In genomic region chr4:135140647-135141515, GRCm38 (mm10) we compare ENCODE assay signal across 12 mouse cellular contexts. TPM values are rescaled to one million over a fixed set of nuclear protein-coding genes. Genes with fewer than 3 reads are reported as not detected.
DNase-seq lines count a peak whose midpoint lies in the region; ATAC-seq lines count a peak whose summit lies in the region.
"Had no signal": no experiment of that assay in that cellular context is flagged by ENCODE, and none has a peak within 500 bp of the region (broad histone marks: within the 10 kb centered on the region; RNA-seq: fewer than 3 reads in every experiment).

No protein-coding gene starts in this region.

- no peak for DNase-seq in heart, postnatal 10 days
- DNase-seq in lung, postnatal 25 days (ENCODE audit: low spot score): no peak
- DNase-seq in embryonic facial prominence, embryonic 14.5 days (ENCODE audit: low spot score): no peak
- no peak for DNase-seq in MN1 (ENCODE audit: low spot score)
- DNase-seq in frontal cortex, postnatal 14 days (ENCODE audit: low spot score in 2 of 2): no peak
- DNase-seq: B cell, adult 2 months; cerebellum, adult 2 months; spleen, adult 18-20 months had no signal

- H3K9ac ChIP-seq in heart, embryonic 11.5 days (ENCODE audit: low read depth, low read length): no peak overlapping the region
- no peak overlapping the region for H3K9ac ChIP-seq in lung, embryonic 16.5 days (ENCODE audit: low read length)
- H3K9ac ChIP-seq in embryonic facial prominence, embryonic 14.5 days (ENCODE audit: low read depth, low read length): no peak overlapping the region

- no peaks in the 10 kb centered on the region for H3K9me3 ChIP-seq in heart, embryonic 11.5 days (replicated peaks; ENCODE audit: control insufficient read depth, low read length)
- no peaks in the 10 kb centered on the region for H3K9me3 ChIP-seq in lung, embryonic 16.5 days (ENCODE audit: control insufficient read depth, low read length)
- H3K9me3 ChIP-seq in embryonic facial prominence, embryonic 14.5 days (ENCODE audit: control insufficient read depth, low read length): no peaks in the 10 kb centered on the region

- intact Hi-C loops in heart, postnatal 10 days (cut with DNase I): no loop called here

- H3K4me1 ChIP-seq in heart, embryonic 11.5 days (ENCODE audit: control insufficient read depth, insufficient read depth, low read length): no peaks in the 10 kb centered on the region
- H3K4me1 ChIP-seq in lung, embryonic 16.5 days (replicated peaks; ENCODE audit: control insufficient read depth, insufficient read depth, low read length): no peaks in the 10 kb centered on the region; the same call in 1 of the 2 replicates
- H3K4me1 ChIP-seq in embryonic facial prominence, embryonic 14.5 days (ENCODE audit: control insufficient read depth, insufficient read depth, low read length): peaks cover 8% of the 10 kb centered on the region

- under 1% methylated on average over 25 of the region's 25 CpGs for WGBS in heart, embryonic 11.5 days (ENCODE audit: insufficient replicate concordance)
- WGBS in lung, embryonic 16.5 days: 1% methylated on average over 25 of the region's 25 CpGs
- WGBS in embryonic facial prominence, embryonic 14.5 days: 2% methylated on average over 15 of the region's 25 CpGs

- no peaks in the 10 kb centered on the region for H3K36me3 ChIP-seq in heart, embryonic 11.5 days (ENCODE audit: control insufficient read depth, insufficient read depth, low read length)
- no peaks in the 10 kb centered on the region for H3K36me3 ChIP-seq in lung, embryonic 16.5 days (ENCODE audit: control insufficient read depth, insufficient read depth, low read length)
- H3K36me3 ChIP-seq in embryonic facial prominence, embryonic 14.5 days (ENCODE audit: control insufficient read depth, insufficient read depth, low read length): no peaks in the 10 kb centered on the region

- peaks cover 97% of the 10 kb centered on the region for H3K27me3 ChIP-seq in heart, embryonic 11.5 days (ENCODE audit: control insufficient read depth, insufficient read depth, low read length)
- peaks cover 61% of the 10 kb centered on the region for H3K27me3 ChIP-seq in lung, embryonic 16.5 days (ENCODE audit: control insufficient read depth, insufficient read depth, low read depth, low read length)
- peaks cover 64% of the 10 kb centered on the region for H3K27me3 ChIP-seq in embryonic facial prominence, embryonic 14.5 days (replicated peaks; ENCODE audit: control insufficient read depth, insufficient read depth, low read length)

- H3K27ac ChIP-seq in heart, embryonic 11.5 days (ENCODE audit: low read depth, low read length): no peak overlapping the region
- H3K27ac ChIP-seq in lung, embryonic 16.5 days (ENCODE audit: low read length): no peak overlapping the region
- no peak overlapping the region for H3K27ac ChIP-seq in embryonic facial prominence, embryonic 14.5 days (replicated peaks; ENCODE audit: low read depth, low read length)

- ATAC-seq in heart, embryonic 11.5 days (replicated peaks; ENCODE audit: insufficient number of reproducible peaks, low FRiP score, low TSS enrichment): no peak
- no peak for ATAC-seq in lung, embryonic 16.5 days (ENCODE audit: low read depth)
- no peak for ATAC-seq in embryonic facial prominence, embryonic 14.5 days (ENCODE audit: low read depth)
- peak; percentile 49; the same call in 1 of the 2 replicates for ATAC-seq in megakaryocyte progenitor cell, adult 5-6 weeks (replicated peaks; ENCODE audit: poor library complexity)
- ATAC-seq: Patski had no signal

- H3K4me2 ChIP-seq in heart, embryonic 11.5 days: 0 out of 2 replicates have a peak overlapping the region, but pooled peaks have one; percentile 1
- H3K4me2 ChIP-seq in lung, embryonic 16.5 days (ENCODE audit: low read depth, low read length): 0 out of 2 replicates have a peak overlapping the region, but pooled peaks have one; percentile 6
- H3K4me2 ChIP-seq in embryonic facial prominence, embryonic 14.5 days (ENCODE audit: low read depth, low read length): peak overlapping the region; percentile 23

- no peak overlapping the region for H3K4me3 ChIP-seq in heart, embryonic 11.5 days (ENCODE audit: low read depth, low read length)
- no peak overlapping the region for H3K4me3 ChIP-seq in lung, embryonic 16.5 days (ENCODE audit: low read length)
- 0 out of 2 replicates have a peak overlapping the region, but pooled peaks have one; percentile 1 for H3K4me3 ChIP-seq in embryonic facial prominence, embryonic 14.5 days (ENCODE audit: low read depth, low read length)

RNA-seq across cellular contexts. Expression of gene Runx3, which starts 20.4 kb away (rescaled TPM):
- 0.06 TPM in 1 of 2 replicates, not detected in the other for polyA plus RNA-seq in heart, embryonic 11.5 days (2014; fragmentation: Nextera tagmentation; extraction: Ambion mirVana)
- total RNA-seq in heart, postnatal 10 days (2021): under 1 TPM; 0.26 to 0.32 TPM
- 0.16 and 0.19 TPM in 2 replicates for polyA plus RNA-seq in lung, embryonic 16.5 days (2015; fragmentation: Nextera tagmentation; extraction: Ambion mirVana)
- polyA plus RNA-seq in embryonic facial prominence, embryonic 14.5 days (2014; fragmentation: Nextera tagmentation; extraction: Ambion mirVana): 2.3 and 2.4 TPM in 2 replicates
- 56.7 and 60.5 TPM in 2 replicates for total RNA-seq in megakaryocyte progenitor cell, adult 5-6 weeks (2015)
- total RNA-seq in megakaryocyte progenitor cell, adult 5-6 weeks (2017): 7.1 and 10.8 TPM in 2 replicates
- polyA plus RNA-seq: cerebellum, adult 2 months had no signal
